Mouse (Mus musculus) lung, adult 18-20 months (tissue): Measurements from ENCODE around the gene Vmn1r80.
"Not testable (repeated sequence)": the region's sequence is repeated elsewhere in the genome, so short reads cannot be mapped to it uniquely, and the experiment has no call there.

Experiments
- DNase-seq, 2 experiments: peaks; one replicate each; pipeline ENCODE4 v3.0.0; 2022; ENCODE audit warnings: mixed read lengths in 2 of 2

The Vmn1r80 gene

DNA sequence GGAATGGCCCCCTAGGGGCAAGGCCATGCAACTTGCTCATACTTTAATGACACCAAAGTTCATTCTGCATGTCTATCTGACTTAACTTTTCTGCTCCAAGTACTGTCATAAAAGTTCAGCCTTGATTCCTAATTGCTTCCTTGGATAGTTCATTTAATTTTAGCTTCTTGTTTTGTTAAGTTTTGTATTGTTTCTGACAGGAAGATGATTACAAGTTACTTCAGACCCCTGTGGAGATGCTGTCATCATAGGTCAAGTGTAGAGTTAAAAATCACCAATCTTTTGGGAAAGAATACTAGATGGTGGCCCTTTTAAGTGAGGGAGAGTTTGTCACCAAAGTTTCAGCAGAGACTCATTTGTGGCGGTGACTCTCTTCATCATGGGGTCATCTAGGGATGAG, at the start of gene Vmn1r80:
Gene Vmn1r80, plus strand, starts transcription at position 301 of the 400 bp plus-strand sequence.
- DNase-seq: no peak

DNA sequence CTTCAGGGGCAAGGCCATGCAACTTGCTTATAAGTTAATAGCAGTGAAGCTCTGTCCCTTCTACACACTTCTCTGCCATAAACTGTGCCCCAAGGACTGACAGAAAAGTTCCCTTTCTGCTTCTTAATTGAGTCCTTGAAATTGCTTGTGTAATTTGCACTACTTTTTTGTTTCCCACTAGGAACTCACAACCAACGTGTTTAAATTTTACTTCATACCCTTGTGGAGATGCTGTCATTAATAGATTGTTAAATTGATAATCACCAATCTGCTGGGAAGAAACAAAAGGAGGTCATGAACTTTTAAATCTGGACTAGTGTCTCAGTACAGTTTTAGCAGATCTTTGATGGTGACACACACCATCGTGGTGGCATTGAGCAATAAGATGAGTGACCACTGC, 39.1 kb upstream of the Vmn1r80 start, which contains the start of gene Vmn1r78:
Gene Vmn1r78, plus strand, starts transcription at position 301 of the 400 bp plus-strand sequence.
- no peak for DNase-seq

DNA sequence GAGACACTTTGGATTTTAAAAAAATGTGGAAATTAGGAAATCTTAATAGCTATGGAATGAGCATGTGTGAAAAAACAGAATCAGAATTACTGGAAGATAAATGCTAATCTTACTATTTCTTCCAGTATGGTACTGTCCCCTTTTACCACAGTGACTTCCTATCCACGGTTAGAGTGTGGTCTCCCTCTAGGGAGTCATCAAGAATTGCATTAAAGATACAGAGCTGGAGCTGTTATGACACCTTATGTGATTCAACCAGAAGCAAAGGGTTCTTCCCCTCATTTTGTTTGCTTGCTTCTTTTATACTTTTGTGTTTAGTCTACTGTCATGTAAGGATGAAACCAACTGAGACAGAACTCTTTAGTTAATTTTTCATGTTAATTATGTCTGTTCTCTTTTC, 32.6 kb upstream of the Vmn1r80 start:
- not testable (repeated sequence) for DNase-seq

DNA sequence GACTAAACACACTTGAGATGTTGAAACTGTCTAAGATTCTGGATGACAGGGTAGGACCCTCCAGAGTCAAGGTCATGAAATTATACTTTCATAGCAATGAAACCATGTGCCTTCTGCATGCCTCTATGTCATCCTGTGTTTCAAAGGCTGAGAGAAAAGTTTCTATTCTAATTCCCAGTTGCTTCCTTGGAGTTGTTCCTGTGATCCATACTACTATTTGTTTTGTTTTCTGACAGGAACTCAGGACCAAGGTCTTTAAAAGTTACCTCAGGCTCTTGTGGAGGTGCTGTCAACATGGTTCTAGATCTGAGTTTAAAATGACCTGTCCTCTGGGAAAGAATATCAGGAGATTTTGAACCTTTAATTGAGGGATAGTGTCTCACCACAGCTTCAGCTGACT, 18.1 kb upstream of the Vmn1r80 start, which contains the start of gene Vmn1r79:
Gene Vmn1r79, plus strand, starts transcription at position 301 of the 400 bp plus-strand sequence.
- DNase-seq: not testable (repeated sequence)

DNA sequence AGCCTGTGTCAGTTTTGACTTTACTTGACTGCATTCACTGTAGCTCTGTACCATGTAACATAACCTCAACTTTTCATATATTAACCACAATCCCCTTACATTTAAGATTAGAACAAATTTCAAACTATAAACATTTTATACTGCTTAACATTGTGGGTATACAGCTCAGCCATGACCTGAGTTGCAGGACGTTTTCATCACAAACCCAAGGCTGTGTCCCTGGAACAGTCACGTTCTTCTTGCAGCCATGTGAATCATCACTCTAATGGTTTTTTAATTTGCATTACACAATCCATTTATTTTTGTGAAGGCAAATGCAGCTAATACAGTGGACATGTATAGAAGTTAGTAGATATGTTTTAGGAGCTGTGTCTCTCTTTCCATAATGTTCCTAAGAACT, 16.2 kb upstream of the Vmn1r80 start:
- not testable (repeated sequence) for DNase-seq

DNA sequence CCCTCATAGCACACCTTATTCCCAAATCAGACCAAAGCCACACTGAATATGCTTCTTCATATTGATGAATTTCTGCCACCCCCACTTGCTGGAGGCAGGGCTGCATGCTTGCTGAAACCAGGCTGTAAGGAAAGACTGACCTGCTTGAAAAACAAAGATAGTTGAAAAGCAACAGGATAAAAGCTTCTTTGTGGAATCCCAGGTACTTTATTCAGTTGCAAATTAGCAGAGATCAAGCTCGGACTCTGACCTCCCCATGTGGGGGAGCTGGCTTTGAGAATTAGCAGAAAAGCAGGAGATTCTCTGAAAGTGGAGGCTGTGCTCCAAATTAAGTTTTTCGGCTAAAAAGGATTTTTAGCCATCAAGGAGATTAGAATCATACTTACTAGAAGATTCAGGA, 15.1 kb downstream of the Vmn1r80 start:
- DNase-seq: no peak
